Mouse (Mus musculus) brain, embryonic 14.5 days (tissue): ENCODE results near the gene Actr8. TPM values are rescaled to one million over a fixed set of nuclear protein-coding genes. Genes with fewer than 3 reads are reported as not detected.

Source experiments
- DNase-seq: peaks from one replicate; pipeline ENCODE4 v3.0.0-alpha.2; 2011; ENCODE audit warnings: low read depth
- CTCF ChIP-seq: fragments of 200-500 bp; IDR thresholded peaks from 2 replicates; pipeline ENCODE4 v1.5.1; 2012; ENCODE audit warnings: inconsistent platforms, mild to moderate bottlenecking, moderate library complexity, borderline replicate concordance; ENCODE audit not compliant: insufficient read depth, insufficient read length; ENCODE audit errors: extremely low read depth
- POLR2A ChIP-seq: fragments of 200-500 bp; IDR thresholded peaks from 2 replicates; pipeline ENCODE4 v1.6.1; 2012; ENCODE audit warnings: mild to moderate bottlenecking, inconsistent platforms, borderline replicate concordance; ENCODE audit not compliant: poor library complexity, insufficient read depth, insufficient read length, severe bottlenecking; ENCODE audit errors: extremely low read depth
- polyA plus RNA-seq: library from polyadenylated mRNA; depleted of rRNA; stranded (reverse); fragments of >200 nt; gene quantifications from 2 replicates; pipeline ENCODE4 v1.2.3, GENCODE M21; 2012

The Actr8 gene
- polyA plus RNA-seq, 1 experiment: 59.5 TPM

DNA sequence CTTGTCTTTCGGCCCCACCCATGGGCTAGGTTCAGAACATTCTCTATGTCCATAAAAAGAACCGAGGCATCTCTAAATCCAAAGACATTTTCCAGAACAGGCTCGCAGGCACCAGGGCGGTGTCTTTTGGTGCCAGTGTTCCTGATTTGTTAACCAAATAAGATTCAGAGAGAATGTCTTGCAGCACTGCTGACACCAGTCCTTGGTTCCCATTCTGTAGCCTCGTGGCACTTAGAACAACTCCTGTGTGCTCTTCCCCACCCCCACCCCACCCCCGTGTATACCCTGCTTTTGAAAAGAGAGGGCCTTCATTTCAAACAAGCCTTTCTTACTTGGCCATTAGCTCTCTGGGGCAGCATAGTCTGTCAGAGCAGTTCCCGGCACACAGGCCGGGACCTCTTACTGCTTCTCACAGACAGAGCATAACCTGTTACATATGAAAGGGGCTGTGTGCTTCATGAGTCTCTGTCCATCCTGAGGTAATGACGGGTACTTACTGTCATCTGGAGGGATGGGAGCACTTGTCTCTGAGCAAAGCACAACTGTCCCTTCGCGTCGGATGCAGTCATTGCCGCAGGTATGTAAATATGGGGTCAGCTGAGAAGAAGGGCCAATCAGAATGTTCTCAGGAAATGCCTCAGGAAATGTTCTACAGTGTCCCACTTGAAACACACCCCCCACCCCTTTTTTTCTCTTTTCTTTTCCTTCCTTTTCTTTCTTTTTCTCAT lies 20.8 kb downstream of the Actr8 start:
- DNase-seq: peak; percentile 19
- TF ChIP-seq POLR2A: no peak
- TF ChIP-seq CTCF: no peak

DNA sequence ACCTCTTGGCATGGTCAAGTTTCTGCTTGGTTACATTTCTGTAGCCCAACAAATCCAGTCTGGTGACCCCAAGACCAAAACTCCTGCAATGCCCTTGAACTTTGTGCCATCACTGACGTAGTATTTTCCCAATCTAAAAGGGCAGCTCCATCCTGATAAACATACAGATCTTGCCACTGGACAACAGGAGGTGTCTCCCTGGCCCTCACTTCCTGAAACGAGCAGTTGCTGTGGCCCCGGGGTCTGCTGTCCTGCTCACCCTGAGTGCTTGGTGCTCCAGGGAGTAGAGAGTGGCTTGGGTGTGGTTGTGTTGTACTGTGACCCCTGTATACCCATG lies 21.3 kb downstream of the Actr8 start:
- DNase-seq: no peak
- TF ChIP-seq CTCF (no peak), POLR2A (no peak)

- DNase-seq: peak; percentile 69
- TF ChIP-seq POLR2A (no peak), CTCF (no peak)
Observed at GRCm38 (mm10) chr14:30008733-30009575, 30.8 kb downstream of the Actr8 start, which contains the start of the genes Il17rb and Chdh. Il17rb (minus strand) TSS chr14:30008896. Chdh (plus strand) TSS chr14:30009023.

DNA sequence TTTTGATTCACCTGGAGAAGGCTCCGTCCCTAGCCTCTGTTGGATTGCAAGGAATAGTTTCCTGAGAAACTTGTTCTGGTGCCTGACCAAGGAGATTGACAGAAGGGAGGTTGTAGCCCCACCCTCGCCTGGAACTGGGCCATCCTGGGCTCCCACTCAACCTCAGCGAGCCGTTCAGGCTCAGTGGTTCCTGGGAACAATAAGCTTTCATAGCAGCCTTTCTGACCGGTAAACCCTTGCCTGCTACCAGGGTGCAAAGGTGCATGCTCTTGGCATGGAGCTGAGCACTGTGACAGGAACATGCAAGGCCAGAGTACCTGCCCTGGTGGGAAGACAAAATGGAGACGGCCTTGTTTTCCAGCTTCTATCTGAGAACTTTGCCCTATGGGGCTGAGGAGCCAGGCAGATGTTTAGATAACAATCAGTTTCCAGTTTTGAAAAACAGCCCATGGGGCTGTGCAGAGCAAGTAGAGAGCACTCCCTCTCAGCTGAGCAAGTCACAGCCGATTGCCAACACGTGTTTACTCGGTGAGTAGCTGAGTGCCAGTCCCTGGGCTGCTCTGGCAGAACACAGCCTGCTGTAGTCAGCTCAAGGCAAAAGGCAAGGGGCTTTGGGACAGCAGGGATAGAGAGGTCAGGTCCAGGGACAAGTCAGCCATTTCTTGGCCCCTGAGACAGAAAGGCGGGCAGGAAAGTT lies 31.9 kb downstream of the Actr8 start:
- DNase-seq: peak; percentile 70
- no peak for TF ChIP-seq CTCF
- no peak for TF ChIP-seq POLR2A

DNA sequence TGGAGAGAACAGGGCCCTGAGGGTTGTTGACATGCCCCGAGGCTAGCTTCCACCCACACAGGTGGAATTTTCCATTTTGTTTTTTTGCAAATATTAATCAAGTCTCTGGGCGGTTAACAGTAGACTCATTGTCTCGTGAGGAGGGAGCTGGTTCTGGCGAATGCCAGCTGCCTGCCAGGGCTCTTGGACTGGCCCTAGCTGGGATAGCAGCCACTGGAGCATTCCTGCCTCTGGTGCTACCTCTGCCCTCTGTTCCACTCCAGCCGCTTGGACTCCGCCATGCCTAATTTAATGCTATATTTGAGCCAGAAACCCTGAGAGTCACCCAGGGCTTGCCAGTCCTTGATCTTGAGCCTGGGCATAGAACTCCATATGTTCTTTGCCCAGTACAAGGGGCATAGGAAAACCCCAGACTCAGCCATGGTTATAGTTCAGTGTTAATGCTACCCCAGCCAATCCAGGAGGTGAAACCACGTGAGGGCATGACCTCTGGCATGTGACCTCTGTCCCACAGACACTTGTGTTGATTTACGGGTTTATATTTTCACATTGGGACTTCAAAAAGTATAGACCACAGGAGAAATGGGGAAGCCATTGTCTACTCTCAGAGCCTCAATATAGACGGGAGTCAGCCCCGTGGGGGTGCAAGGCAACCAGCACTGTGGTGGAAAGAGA lies 33.9 kb downstream of the Actr8 start:
- DNase-seq: peak; percentile 47
- TF ChIP-seq POLR2A (no peak), CTCF (no peak)

GRCm38 (mm10) chr14:30014487-30014886 lies 36.4 kb downstream of the Actr8 start:
- DNase-seq: no peak
- TF ChIP-seq POLR2A: no peak
- no peak for TF ChIP-seq CTCF

DNA sequence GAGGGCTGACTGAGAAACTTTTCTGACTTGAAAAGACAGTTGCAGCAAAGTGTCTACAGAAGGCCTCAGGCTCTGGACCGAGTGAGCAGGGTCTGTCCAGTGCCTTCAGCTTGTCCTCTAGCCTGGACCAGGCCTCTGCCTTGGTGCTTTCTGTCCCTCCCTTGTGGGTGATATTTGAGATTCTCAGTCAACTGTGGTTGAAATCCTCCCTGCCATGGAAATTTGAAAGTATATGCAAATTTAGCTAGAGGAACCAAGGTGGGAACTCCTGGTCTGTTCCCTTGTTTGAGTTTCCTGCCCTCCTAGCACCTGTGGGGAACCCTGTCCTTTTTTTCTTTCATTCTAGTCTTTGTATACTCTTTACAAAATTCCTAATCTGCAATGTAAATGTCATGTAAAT lies 36.9 kb downstream of the Actr8 start:
- DNase-seq: no peak
- no peak for TF ChIP-seq POLR2A
- no peak for TF ChIP-seq CTCF

DNA sequence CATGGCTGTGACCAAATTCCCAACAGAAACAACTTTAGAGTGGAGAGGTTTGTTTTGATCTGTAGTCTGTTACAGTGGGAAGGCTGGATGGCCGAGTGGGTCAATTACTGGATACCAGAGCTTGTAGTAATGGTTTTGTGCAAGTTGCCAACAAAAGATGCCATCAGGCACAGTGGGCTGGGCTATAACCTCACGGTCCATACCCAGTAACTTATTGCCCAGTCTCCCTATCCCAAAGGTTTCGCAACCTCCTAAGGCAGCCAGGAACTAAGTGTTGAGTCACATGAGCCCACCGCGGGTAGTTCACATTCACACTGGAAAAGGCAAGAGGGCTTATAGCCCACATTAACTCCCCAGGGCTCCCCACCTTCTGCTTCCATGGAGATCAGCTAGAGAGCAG lies 38.5 kb downstream of the Actr8 start:
- no peak for DNase-seq
- TF ChIP-seq POLR2A (no peak), CTCF (no peak)

DNA sequence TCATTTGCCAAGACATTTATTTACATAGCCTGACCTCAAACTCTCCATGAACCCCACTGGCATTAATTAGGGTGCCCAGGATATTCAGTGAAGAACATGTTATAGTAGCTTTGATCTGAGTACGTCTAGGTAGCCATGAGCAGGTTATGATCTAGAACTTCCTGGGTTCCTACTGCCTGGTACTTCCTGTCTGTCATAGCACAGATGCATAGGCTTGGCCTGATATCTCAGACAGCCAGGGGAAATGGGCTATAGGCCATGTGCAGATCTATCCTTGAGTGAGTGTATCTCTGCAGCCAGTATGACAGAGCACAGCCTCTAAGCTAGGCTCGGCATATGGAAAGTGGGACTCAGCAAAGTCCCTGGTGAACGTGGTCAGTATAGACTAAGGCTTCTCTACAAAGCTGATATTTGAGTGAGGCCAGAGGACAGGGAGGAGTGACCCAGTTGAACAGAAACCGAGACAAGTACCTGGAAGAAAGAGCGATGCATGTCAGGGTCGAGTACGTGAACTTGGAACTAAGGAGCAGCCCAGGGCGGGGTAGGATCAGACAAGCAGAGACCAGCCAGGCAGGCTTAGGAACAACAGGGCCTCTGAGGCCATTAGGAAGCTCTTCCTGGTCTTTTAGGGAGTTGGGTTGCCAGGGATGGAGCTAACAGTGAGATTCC lies 39.8 kb downstream of the Actr8 start:
- no peak for DNase-seq
- no peak for TF ChIP-seq POLR2A
- no peak for TF ChIP-seq CTCF

- no peak for DNase-seq
- TF ChIP-seq POLR2A: no peak
- TF ChIP-seq CTCF: no peak
Observed at GRCm38 (mm10) chr14:30018463-30018801, 40.3 kb downstream of the Actr8 start.
